Mouse (Mus musculus) R1 (cell line): ENCODE measurements at regions not wholly inside any gene's neighbourhood (a gene's known extent, or its start where the extent isn't known, plus 50 kb on each side); places are given as distances from the start of the nearest gene placed in this dataset.
A peak's percentile ranks its signal among the peaks of the same experiment; 100 is the strongest.

Experiments used
- DNase-seq: peaks from one replicate; pipeline ENCODE4 v3.0.0-alpha.2; 2018; ENCODE audit warnings: low read depth, low spot score

DNA sequence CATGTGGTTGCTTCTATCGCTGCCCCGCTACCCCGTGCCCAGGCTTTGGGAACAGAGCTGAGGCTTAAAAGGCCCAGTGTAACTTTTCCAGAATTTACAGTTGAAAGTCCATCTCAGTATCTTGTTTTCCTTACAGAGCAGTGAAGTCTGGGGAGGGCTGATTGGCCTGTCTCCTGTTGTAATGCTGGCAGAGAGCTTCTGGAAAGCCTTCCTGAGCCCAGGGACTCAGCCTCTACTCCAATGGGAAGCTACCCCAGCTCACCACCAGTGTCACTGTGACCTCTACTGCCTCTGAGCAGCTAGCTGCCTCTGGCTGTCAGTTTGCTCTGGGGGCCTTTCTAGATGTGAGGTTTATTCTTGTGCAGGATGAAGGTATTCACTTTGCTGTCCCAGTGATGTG is 87.5 kb downstream of the Kcnrg start:
- DNase-seq, result no peak

DNA sequence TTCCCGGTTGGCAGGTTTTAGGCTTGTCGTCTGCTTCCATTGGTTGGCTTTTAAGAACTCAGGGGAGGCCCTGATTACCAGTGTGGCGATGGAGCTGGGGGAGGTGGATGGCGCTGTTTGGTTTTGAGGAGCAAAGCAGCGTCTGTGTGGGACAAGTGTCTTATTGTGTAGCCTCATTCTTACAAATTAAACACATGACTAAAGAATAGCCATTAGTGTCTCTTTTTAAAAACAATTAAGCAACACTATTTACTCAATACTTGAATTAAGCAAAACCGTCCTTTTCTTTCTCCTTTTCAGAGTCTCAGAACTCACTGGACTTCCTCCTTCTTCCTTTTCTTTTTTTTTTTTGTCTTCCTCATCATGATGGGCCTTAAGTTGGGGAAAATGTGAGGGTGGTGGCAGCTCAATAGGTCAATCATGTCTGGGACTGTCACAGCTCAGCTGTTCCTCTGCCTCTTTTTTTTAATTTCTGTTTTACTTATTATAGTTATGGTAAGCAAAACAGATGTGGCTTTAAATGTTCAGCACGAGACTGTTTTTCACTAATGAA is 89.1 kb downstream of the Kcnrg start:
- no peak for DNase-seq

DNA sequence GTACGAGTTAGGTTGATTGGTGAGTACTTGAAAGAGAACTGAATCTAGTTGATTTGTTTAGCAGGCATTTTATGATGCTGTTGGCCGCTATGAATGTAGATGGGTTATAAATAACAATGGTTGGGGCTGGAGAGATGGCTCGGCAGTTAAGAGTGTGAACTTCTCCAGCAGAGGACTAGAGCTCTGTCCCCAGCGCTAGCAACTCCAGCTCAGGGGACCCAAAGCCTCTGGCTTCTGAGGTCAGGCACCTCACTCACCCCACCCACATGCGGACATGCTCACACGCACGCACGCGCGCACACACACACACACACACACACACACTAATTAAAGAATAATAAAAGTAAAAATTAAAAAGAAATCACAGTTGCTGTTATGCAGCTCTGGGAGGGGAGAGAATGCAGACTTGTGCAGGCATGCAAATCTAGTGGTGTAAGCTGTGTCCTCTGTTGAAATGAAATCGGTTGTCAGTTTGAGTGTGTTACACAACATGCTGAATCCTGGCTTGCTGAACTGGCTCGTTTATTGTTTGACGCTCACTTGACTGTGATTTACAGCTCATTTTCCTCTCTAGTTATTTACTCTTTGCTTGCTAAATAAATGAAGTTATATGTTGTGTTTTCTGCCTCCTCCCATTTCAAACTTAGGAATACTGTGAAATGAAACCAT is 89.8 kb downstream of the Kcnrg start:
- DNase-seq, result no peak

DNA sequence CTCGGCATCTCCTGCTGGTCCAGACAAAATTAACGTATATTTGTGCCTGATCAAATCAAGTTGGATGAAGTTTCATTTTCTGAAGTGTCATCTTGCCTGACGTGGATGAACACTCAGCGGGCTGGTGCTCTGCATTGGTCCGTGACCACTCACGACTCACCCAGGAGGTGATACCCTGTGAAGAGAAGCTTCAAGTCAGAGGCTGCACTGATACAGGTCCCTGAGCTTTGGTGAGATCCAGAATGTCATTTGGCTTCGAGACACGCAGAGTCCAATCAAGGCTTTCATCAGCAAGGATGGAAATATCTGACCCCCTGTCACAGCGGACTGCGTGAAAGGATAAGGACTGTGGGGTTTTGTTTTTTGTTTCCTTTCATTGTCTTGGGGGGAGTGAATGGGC is 90.4 kb downstream of the Kcnrg start:
- no peak for DNase-seq

DNA sequence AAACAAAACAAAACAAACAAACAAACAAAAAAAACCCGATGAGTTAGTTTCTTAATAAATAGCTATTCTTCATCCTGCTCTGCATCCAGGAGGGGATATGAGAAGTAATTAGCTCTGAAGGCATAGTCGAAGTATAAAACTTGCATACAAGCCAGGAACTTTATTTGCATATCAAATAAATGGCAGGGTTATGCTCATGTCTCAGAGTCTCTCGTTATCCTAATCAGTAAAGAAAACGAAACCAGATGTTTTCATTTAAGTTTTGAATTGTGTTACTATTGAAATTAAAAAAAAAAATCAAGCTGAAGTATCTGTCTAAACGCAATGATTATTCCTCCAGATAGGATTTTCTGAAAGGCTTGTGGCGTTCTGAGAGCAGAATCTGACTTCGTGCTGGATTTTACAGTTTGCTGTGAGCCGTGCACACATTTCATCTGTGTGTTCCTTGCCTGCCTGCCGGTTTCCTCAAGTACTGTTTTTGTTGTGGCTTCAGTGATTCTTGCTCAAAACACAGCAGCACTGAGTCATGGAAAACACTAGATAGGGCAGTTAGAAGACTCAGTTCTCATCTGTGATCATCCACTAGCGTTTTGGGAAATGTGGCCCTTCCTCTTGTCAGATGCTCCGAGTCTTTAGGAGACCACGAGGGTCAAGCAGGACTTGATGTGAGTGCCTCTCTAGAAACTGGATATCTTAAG is 91.2 kb downstream of the Kcnrg start:
- DNase-seq, result no peak

DNA sequence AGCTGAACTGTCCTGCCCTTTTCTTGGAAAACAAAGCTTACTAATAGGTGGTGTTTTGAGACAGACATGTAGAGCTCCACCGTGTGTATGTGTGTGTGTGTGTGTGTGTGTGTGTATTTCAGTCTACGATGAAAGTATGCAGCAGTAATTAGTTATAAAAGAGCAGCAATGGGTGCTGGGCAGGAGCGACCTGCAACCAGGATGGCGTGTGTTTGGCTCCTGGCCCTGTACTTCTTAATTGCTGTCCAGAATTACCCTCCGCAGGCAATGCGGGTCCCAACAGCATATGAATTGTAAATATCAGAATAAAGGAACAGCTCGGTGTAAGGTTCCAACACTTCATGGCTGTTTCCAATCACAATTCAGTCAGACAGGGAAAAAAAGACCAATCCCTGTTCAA is 92.4 kb downstream of the Kcnrg start:
- no peak for DNase-seq

DNA sequence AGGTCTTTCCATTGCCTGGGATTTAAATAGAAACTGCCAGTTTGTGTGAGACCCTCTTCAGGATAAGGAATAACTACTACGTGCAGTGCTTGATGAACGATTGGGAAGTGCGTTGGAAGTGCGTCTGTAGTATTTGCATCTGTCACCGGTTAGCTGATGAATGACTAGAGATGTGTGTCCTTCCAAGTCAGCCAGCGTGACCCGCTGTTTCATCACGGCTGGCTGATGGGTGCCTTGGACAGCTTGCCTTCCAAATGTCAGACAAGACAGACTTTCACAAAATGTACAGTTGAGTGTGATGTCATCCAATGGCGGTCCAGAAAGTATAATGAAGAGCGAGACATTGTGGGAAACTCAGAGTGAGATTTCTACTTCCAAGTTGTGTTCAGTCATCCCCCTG is 93.9 kb downstream of the Kcnrg start:
- DNase-seq, result no peak

DNA sequence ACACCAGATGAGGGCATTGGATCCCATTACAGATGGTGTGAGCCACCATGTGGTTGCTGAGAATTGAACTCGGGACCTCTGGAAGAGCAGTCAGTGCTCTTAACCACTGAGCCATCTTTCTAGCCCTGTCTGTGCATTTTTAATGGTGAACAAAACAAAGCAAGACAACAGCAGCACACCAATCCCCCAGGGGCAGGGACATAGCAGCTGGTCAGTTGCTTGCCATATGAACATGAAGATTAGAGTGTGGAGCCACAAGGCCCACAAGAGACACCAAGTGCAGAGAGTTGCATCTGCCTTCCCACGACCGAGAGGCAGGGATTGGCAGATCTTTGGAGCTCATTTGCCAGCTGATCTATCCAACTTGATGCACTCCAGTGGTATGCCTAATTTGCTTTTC is 96.7 kb downstream of the Kcnrg start:
- DNase-seq, result no peak

DNA sequence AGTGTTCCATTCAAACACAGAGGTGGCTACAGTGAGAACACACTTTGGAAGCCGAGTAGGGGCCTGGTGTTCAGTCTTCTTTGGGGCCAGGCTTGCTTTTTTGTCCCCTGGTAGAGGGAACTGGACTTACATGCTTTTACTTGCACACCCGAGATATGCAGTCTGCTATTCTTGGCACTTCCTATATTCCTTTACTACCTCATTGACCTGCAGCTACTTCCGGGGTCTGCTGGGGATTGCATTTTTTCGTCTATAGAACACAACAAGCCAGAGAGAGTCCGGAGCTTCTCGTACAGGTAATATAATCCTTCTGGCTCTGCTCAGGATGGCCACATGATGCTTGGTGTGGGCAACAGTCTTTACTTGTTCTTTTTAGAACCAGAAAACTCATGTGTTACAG is 99.7 kb downstream of the Kcnrg start:
- DNase-seq, result no peak

DNA sequence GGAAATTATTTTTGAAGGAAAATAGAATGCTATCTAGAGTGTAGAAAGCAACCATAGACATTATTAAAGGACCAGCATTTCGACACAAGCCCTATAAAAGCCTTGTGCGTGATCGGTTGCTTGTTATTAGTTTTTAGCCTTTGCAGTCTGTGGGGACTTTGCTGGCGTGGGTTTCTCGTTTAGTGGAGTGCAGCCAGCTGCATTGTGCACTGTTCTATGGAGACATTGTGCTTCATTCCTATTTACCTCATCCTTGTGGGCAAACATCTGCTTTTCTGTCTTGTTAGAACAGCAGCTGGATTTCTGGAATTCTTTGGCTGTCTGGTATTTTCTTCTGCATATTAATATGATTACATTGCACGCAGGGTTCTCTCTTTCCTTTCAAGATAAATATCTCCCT is 101.1 kb downstream of the Kcnrg start:
- DNase-seq, result no peak

DNA sequence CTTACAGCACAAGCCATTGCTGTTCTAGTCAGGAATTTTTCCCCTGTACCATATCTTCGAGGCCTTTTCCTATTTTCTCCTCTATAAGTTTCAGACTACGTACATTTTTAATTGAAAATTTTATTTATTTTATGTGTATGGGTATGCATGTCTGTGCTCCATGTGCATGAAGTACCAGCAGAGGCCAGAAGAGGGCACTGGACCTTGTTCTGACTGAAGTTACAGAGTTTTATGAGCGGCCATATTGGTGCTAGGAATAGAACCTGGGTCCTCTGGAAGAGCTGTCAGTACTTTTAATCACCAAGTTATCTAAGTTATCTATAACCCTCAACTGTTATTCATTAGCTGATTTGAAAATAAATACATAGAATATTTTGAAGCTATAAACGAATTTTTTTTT is 108.5 kb downstream of the Kcnrg start:
- peak; percentile 66 for DNase-seq

DNA sequence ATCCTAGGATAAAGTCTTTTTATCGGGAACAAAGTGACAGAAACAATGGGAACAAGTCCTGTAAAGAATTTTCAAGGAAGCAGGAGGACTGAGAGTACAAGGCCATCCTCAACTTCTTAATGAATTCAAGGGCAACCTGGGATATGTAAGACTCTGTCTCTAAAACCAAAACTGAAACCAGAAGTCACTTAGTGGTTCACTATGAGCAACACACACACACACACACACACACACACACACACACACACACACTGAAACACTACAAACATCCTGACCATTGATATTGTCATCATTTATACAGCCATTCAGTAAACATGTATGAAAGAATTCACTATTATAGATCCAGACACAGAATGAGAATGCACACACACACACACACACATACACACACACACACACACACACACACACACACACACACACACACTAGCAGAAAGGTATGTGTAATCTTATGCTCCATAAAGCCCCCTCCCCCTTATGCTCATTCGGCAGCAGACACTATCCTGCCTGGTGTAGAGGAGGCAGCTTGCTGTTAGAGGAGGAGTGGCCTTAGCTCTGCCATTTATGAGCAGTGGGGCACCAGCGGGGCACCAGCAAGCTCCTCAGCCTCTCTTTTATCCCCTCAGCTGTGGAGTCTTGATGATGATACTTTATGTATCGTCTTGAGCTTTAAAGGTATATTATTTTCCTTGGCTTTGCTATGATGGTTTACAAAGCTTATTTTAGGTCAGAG is 111.3 kb downstream of the Kcnrg start:
- no peak for DNase-seq

DNA sequence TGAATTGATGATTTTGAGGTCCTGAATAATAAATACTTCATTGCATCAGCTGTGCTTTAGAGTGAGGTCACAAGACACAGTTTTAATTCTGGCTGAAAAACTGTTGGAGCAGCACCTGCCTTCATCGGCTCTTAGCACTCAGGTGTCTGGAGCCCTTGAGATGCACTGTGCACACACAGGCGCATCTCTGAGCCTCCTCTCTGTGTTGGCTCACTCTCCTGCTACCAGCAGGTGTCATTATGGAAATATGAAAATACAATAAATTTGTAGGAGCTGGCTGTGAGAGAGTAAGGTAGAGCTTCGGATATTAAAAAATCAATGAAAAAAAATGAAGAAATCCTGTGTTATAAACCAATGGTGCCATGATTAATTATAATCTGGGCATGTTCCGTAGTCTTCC is 114.0 kb downstream of the Kcnrg start:
- no peak for DNase-seq

DNA sequence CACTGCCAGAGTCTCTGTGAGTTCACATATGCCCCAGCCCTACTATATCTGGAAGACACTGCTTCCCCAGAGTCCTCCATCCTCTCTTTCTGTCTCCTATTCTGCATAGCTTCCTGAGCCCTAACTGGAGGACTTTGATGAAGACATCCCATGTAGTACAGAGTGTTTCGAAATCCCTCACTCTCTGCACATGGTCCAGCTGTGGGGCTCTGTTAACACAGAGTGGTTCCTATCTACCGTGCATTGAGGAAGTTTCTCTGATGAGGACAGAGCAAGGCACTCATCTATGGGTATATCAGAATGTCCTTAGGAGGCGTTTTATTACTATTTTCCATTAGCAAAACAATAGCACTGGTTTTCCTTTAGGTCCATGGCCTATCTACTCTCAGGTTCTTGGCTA is 117.7 kb downstream of the Kcnrg start:
- no peak for DNase-seq

DNA sequence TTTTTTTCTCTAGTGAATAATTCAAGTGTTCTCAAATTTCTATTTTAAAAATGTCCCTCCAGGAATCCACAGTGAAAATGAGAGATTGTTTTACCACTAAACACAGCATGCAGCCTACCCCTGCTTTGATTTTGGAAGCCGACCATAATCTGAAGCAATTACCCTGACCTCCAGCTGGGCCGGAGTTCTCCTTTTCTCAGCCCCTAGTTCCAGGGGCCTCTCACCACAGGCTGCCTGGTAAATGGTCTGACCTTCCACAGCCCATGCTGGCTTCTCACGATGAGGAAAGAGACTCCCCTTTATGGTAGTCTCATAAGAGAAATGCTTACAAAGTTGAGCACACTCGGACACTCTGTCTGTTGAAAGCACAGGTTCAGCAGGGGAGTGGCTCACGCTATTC is 121.3 kb downstream of the Kcnrg start:
- DNase-seq, result no peak

DNA sequence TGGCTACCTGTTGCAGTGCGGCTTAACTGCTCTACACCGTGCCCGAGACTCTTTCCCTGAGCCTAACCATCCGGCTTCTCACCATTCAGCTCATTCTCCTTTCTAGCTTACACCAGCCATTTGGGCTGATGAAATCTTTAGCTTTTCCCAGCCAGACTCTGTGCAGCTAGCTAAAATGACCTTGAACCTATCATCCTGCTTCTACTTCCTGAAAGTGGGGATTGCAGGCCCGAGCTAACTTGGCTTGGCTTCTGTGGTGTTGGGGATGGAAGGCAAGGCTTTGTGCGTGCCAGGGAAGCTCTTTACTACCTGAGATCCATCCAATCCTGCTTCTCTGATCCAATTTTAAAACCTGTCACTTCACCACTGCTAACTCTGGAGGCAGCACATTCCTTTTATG is 128.3 kb downstream of the Kcnrg start:
- DNase-seq, result peak; percentile 23

DNA sequence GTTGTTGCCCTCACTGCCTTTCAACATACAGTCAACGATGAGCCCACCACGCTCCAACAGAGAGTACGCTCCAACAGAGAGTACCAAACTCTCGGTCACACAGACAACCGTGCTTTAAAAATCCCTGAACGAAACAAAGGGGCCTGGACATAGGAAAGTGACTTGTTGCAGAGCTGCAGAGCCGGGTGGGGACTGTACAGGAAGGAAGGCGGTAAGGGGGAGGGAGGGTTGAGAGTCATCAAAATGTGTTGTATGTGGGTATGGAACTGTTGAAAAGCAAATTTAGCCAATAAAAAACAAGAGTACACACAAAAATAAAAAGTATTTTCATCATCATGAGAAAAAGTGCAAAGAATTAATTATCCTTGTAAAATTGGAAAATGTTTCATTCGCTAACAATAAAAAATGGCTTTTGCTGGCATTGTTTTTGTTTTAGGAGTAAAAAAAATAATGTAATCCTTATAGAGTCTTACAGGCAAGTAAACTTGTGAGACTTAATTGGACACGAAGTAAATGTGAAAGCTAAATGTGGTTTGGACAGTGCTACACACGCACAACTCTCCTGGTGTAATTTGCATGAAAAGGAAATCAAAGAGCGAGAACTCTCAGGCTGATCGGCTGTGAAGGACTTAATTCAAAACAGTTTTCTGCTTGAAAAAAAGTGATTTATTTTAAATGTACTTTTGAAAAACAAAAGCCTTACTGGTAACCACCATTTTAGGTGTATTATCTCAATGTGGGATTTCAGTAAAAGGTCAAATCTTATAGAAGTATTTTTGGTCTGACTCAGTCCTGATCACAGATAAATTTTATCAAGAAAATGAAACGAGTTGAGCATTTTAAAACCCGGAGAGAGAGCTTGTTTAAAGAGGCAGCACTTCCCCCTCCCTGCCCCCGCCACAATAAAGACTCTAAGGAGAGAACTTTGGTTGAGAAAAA is 129.4 kb downstream of the Kcnrg start:
- DNase-seq, result no peak

DNA sequence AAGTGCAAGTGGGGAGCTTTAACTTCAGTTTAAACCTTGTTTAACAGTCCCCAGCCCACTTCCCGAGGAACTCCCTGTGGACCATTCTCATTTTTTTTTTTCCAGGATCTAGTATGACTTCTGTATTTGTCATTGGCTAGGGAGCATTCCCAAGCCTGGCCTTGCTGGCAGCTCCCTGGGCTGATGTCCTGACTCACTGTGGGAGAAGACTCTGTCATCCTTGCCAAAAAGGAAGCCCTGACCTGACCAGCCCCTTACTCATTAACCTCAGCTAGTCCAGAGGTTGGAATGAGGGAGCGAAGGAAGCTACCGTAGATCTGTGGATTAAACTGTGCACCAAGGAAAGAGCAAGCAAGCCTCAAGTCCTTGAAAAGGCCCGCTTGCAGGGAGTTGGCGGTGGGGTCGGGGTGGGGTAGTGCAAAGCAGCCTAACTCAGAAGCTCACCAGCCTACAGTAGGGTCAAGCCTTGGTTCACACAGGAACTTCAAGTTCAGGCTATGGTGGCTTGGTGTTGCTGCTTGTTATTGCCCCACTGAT is 130.3 kb downstream of the Kcnrg start:
- no peak for DNase-seq

DNA sequence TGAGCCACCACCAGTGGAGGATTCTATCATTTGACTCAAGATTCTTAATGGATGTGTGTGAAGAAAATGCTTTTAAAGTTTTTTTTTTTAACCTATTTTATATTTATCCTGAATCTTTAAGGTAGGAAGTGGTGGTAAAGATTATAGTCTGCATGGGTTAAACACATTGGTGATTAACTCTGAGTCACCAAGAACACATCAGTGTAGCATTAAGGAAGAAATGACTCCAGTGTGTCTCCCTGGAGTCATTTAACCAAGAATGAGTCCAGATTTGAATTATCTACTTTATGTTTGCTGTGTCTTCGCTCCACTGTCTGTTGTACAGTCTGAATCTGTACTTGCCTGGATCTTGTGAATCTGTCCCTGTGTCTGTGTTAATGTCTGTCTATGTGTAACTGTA is 132.2 kb downstream of the Kcnrg start:
- no peak for DNase-seq

DNA sequence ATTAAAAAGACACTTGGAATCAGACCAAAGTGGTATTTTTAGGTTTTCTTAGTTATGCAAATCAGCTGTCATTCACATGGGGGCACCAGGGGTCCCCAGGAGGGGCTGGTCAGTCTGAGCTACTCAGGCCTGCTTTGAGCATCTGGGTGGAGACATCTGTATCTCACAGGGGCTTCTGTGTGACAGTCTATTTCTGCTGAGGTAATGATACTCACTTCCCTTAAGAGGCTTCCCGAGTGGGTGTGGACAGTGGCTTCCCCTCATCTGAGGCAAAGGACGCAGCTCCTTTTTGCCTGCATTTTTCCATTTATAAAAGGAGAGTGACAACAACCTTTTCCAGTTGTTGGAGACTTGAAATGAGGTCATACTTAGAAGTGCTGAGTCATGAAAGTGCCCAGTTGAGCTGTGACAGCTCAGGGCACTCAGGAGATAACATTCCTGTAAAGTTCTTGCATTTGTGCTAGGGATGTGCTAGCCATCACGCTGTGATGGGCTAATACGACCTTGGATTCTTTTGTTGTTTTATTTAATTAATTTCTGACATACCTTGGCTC is 136.7 kb downstream of the Kcnrg start:
- DNase-seq, result peak; percentile 33

DNA sequence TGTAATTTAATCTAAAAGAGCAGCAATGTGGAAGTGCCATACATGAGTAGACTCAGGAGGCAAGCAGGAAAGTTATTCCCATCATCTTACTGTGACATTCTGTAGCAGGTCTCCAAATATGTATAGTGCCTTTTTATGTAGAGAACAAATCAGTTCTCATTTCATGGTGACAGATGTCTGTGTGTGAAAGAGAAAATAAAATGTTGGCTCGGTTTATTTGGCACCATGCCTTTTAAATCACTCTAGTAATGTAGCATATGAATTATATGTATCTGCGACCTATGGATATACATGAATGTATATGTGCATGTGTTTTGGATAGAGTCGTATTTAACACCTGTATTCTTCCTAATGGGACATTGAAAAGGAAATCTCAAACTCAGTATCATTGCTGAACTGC is 146.2 kb downstream of the Kcnrg start:
- no peak for DNase-seq
